Mouse (Mus musculus): ENCODE results near the gene Sstr2. TPM values are rescaled to one million over a fixed set of nuclear protein-coding genes. Genes with fewer than 3 reads are reported as not detected.
"Not testable (repeated sequence)": the region's sequence is repeated elsewhere in the genome, so short reads cannot be mapped to it uniquely, and the experiment has no call there.

Sstr2 gene
- polyA plus RNA-seq, 1 experiment from 2014 or later: 1.1 TPM

DNA sequence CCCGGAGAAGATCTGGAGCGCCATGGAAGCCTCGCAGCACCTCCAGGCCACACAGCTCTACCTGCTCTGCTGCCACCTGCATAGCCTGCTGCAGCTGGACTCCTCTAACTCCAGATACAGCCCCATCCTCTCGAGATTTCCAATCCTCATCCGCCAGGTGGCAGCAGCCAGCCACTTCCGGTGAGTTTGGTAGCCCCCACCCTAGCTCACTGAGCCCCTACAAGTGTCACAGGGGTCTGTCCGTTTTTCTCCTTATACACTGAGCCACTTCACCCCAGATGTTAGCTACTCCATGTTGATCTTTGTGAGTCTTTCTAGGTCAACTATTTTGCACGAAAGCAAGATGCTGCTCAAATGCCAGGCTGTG, 32.7 kb downstream of the Sstr2 start:
- Histone ChIP-seq H3K36me3 (peaks cover 55% of the 10 kb centered on the region), H3K4me3 (no peak overlapping the region), H3K9me3 (no peaks in the 10 kb centered on the region), H3K4me1 (peaks cover 31% of the 10 kb centered on the region), H3K27me3 (ENCODE audit: insufficient read depth, poor library complexity, severe bottlenecking) (no peaks in the 10 kb centered on the region; the same call in 1 of the 2 replicates), H3K27ac (no peak overlapping the region)
- WGBS: 49% methylated on average over 8 of the region's 8 CpGs
- no peak for DNase-seq (ENCODE audit: low spot score)

DNA sequence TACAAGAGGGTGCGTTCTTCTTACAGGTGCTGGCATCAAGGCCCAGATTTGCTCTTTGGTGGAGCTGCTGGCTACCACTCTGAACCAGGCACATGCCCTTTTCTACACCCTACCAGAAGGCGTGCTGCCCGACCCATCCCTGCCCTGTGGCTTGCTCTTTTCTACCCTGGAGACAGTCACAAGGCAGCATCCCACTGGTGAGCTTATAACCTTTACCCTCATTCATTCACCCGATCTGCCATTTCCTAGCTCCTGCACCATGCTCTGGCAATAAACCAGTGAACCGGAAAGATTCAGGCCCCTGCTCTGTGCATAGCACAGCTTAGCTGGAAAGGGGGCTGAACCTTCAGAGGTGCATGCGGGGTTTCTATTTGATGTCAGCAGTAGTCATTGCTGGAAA, 33.4 kb downstream of the Sstr2 start:
- WGBS: 90% methylated on average over 6 of the region's 6 CpGs
- Histone ChIP-seq H3K4me3 (no peak overlapping the region), H3K4me1 (peaks cover 31% of the 10 kb centered on the region), H3K27me3 (ENCODE audit: insufficient read depth, poor library complexity, severe bottlenecking) (no peaks in the 10 kb centered on the region), H3K27ac (no peak overlapping the region), H3K36me3 (peaks cover 61% of the 10 kb centered on the region), H3K9me3 (no peaks in the 10 kb centered on the region)
- no peak for DNase-seq (ENCODE audit: low spot score)

DNA sequence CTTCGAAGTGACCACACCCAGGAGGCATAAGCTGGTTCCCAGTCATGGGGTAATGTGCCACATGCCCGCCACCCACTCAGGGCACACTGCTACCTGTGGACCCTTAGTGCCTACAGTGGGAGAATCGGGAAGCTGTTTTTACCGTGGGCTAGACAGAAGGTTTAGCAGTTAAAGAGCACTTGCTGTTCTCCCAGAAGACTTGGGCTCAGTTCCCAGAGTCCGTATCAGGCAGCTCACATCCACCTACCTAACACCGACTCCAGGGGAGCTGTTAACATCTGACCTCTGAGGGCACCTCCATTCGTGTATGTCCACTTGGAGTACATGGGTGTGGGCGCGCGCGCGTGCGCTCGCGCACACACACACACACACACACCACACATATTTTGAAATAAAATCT, 35.0 kb downstream of the Sstr2 start:
- no peak for DNase-seq (ENCODE audit: low spot score)
- 92% methylated on average over 15 of the region's 15 CpGs for WGBS
- H3K27me3 ChIP-seq (ENCODE audit: insufficient read depth, poor library complexity, severe bottlenecking): no peaks in the 10 kb centered on the region
- no peak overlapping the region for H3K4me3 ChIP-seq
- H3K27ac ChIP-seq: no peak overlapping the region
- no peaks in the 10 kb centered on the region for H3K9me3 ChIP-seq
- peaks cover 18% of the 10 kb centered on the region for H3K4me1 ChIP-seq
- peaks cover 77% of the 10 kb centered on the region for H3K36me3 ChIP-seq

DNA sequence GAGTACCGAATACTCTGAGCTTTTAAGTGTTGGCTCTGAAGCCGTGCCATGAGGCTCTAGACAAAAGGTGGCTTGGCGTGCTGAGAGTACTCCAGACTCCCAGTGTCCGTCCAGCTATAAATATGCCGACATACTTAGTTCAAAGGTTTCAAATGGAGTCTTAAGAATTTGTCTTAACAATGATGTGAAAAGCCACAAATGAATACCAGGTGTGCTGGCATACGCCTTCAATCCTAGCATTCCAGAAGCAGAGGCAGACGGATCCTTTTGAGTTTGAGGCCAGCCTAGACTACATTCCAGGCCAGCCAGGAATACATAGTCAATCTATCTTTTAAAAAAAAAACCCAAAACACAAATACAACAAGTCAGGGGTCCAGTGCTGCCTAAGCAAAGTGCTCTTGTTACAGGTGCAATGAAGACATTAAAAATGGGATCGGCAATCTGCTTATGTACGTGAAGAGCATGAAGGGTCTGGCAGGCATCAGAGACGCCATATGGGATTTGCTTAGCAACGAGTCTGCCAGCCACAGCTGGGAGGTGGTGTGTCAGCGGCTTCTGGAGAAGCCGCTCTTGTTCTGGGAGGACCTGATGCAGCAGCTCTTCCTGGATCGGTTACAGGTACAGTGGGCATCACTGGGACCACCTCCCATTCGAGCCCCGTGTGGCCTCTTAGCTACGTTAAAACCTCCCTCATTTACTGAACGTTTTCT, 35.6 kb downstream of the Sstr2 start:
- no peak overlapping the region for H3K27ac ChIP-seq
- no peak for DNase-seq (ENCODE audit: low spot score)
- no peak overlapping the region for H3K4me3 ChIP-seq
- H3K27me3 ChIP-seq (ENCODE audit: insufficient read depth, poor library complexity, severe bottlenecking): no peaks in the 10 kb centered on the region
- peaks cover 83% of the 10 kb centered on the region for H3K36me3 ChIP-seq
- peaks cover 16% of the 10 kb centered on the region for H3K4me1 ChIP-seq
- whole genome bisulfite sequencing: 85% methylated on average over 18 of the region's 18 CpGs
- no peaks in the 10 kb centered on the region for H3K9me3 ChIP-seq

DNA sequence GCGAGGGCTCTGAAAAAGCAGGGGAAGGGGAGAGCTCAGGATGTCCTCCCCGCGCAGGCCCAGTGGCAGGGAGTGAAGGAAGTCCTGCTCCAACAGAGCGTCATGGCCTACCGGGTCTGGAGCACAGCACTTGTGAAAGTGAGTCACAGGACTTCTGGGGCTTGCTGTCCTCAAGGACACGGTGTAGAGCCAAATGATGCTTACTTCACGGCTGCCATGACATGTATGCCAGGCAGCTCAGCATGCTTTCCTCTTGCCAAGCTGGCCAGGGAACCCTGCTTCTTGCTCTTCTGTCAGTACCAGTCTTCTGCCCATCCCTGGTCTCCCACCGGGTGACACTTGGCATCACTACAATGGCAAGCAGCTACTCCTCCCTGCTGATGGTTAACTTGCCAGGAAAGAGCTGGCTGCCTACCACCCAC, 37.4 kb downstream of the Sstr2 start:
- Histone ChIP-seq H3K4me3 (no peak overlapping the region), H3K4me1 (peaks cover 9% of the 10 kb centered on the region), H3K9me3 (no peaks in the 10 kb centered on the region), H3K36me3 (peaks cover 100% of the 10 kb centered on the region), H3K27me3 (ENCODE audit: insufficient read depth, poor library complexity, severe bottlenecking) (no peaks in the 10 kb centered on the region), H3K27ac (no peak overlapping the region)
- 93% methylated on average over 8 of the region's 8 CpGs for WGBS
- no peak for DNase-seq (ENCODE audit: low spot score)

DNA sequence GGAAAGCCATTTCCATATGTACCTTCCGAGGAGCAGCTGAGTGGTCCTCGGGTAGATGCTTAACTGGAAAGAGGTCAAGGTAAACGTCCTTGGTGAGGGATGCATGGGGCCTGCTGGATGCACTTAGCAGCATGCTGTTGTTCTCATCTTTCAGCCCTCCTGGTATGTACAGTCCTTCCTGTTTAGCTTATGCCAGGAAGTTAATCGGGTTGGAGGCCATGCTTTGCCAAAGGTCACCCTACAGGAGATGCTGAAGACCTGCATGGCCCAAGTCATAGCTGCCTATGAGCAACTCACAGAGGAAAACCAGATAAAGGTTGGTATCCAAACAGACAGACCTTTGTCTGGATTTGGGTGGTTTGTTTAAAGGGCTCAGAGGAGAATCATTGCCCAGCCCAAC, 38.1 kb downstream of the Sstr2 start:
- no peaks in the 10 kb centered on the region for H3K9me3 ChIP-seq
- H3K4me1 ChIP-seq: peaks cover 4% of the 10 kb centered on the region; the same call in 1 of the 2 replicates
- H3K4me3 ChIP-seq: no peak overlapping the region
- H3K27ac ChIP-seq: no peak overlapping the region
- no peaks in the 10 kb centered on the region for H3K27me3 ChIP-seq (ENCODE audit: insufficient read depth, poor library complexity, severe bottlenecking)
- 74% methylated on average over 4 of the region's 4 CpGs for WGBS
- DNase-seq (ENCODE audit: low spot score): no peak
- peaks cover 100% of the 10 kb centered on the region for H3K36me3 ChIP-seq

DNA sequence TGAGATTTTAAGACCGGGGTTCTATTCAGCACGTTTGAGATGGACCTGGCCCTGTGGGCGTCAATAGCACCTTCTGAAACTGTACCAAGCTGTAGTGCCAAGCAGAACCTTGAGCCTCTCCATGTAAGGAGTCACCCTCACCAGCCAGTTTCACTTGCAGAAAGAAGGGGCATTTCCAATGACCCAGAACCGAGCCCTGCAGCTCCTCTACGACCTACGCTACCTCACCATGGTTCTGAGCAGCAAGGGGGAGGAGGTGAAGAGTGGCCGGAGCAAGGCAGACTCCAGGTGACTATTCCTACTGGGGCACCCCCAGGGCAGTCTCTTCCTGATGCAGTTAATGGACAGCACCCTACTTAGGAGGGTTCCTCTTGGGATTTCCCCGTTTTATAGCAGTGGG, 39.2 kb downstream of the Sstr2 start:
- Histone ChIP-seq H3K4me3 (no peak overlapping the region), H3K4me1 (peaks cover 4% of the 10 kb centered on the region; the same call in 1 of the 2 replicates), H3K27me3 (ENCODE audit: insufficient read depth, poor library complexity, severe bottlenecking) (no peaks in the 10 kb centered on the region), H3K27ac (no peak overlapping the region), H3K9me3 (no peaks in the 10 kb centered on the region), H3K36me3 (peaks cover 99% of the 10 kb centered on the region)
- 91% methylated on average over 8 of the region's 8 CpGs for WGBS
- DNase-seq (ENCODE audit: low spot score): no peak

DNA sequence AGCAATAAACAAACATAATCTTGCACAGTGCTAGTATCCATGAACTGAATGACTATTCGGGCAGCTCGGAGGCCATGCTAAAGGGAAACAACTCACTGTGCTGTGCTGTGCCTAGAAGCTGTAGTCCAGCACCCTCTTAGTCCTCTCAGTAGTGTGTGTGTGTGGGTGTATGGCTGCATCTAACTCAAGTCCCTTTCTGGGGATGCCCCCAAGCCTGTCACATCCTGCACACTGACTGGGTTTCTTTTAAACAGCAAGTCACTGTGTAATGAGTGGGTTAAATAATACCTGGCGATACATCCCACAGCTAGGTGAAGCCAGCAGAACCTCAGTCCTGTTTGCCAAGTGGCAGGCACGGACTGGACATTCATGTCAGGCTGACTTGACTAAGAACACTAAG, 39.6 kb downstream of the Sstr2 start:
- no peak for DNase-seq (ENCODE audit: low spot score)
- 87% methylated on average over 4 of the region's 4 CpGs for WGBS
- no peaks in the 10 kb centered on the region for H3K27me3 ChIP-seq (ENCODE audit: insufficient read depth, poor library complexity, severe bottlenecking)
- H3K4me3 ChIP-seq: no peak overlapping the region
- no peaks in the 10 kb centered on the region for H3K9me3 ChIP-seq
- H3K27ac ChIP-seq: no peak overlapping the region
- peaks cover 99% of the 10 kb centered on the region for H3K36me3 ChIP-seq
- H3K4me1 ChIP-seq: peaks cover 4% of the 10 kb centered on the region; the same call in 1 of the 2 replicates

DNA sequence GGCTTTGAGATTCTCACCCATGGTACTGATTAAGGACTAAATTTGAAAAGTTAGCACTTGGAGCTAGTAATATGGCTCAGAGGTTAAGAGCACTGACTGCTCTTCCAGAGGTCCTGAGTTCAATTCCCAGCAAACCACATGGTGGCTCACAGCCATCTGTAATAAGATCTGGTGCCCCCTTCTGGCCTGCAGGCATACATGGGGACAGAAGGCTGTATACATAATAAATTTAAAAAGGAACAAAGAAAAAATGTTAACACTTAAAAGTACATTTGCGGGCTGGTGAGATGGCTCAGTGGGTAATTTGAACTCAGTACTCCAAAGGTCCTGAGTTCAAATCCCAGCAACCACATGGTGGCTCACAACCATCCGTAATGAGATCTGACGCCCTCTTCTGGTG, 41.1 kb downstream of the Sstr2 start:
- H3K27ac ChIP-seq; H3K27me3 ChIP-seq (ENCODE audit: insufficient read depth, poor library complexity, severe bottlenecking); H3K4me3 ChIP-seq; H3K4me1 ChIP-seq; DNase-seq (ENCODE audit: low spot score); H3K9me3 ChIP-seq: not testable (repeated sequence)
- H3K36me3 ChIP-seq: peaks cover 92% of the 10 kb centered on the region
- WGBS: 94% methylated on average over 3 of the region's 3 CpGs

DNA sequence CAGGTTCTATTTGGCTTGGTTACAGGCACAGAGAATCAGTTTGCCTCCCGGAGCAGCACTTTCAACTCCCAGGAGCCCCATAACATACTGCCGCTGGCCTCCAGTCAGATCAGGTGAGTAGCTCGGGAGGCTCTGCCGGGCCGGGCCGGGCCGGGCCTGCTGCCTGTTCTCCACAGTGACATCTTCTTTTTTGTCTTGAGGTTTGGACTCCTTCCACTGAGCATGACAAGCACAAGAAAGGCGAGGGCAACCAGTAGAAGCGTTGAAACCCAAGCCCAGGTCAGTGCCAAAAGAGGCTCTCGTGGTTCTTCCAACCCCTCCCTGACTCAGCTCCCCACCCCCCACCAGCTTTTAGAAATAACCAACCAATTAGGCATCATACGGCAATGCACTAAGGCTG, 41.8 kb downstream of the Sstr2 start:
- Histone ChIP-seq H3K27ac (no peak overlapping the region), H3K27me3 (ENCODE audit: insufficient read depth, poor library complexity, severe bottlenecking) (no peaks in the 10 kb centered on the region), H3K4me3 (no peak overlapping the region), H3K9me3 (no peaks in the 10 kb centered on the region), H3K36me3 (peaks cover 84% of the 10 kb centered on the region), H3K4me1 (peaks cover 4% of the 10 kb centered on the region; the same call in 1 of the 2 replicates)
- no peak for DNase-seq (ENCODE audit: low spot score)
- WGBS: 92% methylated on average over 11 of the region's 11 CpGs

DNA sequence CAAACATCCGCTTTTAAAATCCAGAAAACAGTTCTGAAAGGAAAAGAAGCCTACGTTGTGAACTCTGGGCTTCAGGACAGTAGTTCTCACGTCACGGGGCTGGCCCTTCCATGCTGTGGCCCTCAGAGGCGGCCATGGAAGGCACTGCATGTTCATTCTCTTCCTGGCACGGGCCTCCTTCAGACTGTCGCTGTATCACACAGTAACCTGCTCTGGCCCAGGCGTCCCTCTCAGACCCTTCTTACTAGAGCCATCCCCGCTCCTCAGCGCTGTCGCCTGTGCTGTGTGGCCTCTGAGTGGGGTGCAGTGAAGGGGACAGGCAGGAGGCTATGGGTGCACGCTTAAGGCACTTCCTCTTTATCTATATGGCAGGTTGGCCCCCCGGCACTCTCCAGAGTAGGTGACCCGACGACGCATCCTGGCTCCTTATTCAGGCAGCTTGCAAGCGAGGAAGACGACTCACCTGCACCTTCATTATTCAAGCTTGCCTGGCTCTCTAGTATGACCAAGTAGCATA, 42.8 kb downstream of the Sstr2 start:
- Histone ChIP-seq H3K36me3 (peaks cover 75% of the 10 kb centered on the region), H3K27ac (no peak overlapping the region), H3K27me3 (ENCODE audit: insufficient read depth, poor library complexity, severe bottlenecking) (no peaks in the 10 kb centered on the region), H3K9me3 (no peaks in the 10 kb centered on the region), H3K4me1 (peaks cover 5% of the 10 kb centered on the region), H3K4me3 (no peak overlapping the region)
- no peak for DNase-seq (ENCODE audit: low spot score)
- WGBS: 88% methylated on average over 18 of the region's 18 CpGs

DNA sequence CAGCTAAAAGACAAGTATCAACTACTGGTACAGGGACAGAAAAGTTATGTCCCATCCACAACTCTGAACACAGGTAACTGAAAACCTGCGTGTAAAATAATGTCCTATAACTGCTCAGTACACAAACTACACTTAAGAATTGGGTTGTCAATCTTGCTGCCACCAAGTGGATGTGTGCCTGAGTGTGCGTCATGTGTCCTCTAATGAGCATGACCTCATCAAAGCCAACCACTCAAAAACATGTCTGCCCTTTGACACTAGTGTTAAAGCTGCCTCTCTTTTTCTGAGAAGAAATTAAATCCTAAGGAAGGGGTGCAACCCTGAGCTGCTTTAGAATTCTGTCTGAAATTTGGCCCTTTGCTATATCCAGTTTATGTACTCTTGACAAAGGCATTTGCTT, 45.1 kb downstream of the Sstr2 start:
- peaks cover 25% of the 10 kb centered on the region for H3K4me1 ChIP-seq
- no peaks in the 10 kb centered on the region for H3K27me3 ChIP-seq (ENCODE audit: insufficient read depth, poor library complexity, severe bottlenecking)
- 74% methylated on average over 2 of the region's 2 CpGs for WGBS
- H3K9me3 ChIP-seq: no peaks in the 10 kb centered on the region
- H3K27ac ChIP-seq: no peak overlapping the region
- H3K36me3 ChIP-seq: peaks cover 59% of the 10 kb centered on the region
- no peak overlapping the region for H3K4me3 ChIP-seq
- DNase-seq (ENCODE audit: low spot score): no peak

DNA sequence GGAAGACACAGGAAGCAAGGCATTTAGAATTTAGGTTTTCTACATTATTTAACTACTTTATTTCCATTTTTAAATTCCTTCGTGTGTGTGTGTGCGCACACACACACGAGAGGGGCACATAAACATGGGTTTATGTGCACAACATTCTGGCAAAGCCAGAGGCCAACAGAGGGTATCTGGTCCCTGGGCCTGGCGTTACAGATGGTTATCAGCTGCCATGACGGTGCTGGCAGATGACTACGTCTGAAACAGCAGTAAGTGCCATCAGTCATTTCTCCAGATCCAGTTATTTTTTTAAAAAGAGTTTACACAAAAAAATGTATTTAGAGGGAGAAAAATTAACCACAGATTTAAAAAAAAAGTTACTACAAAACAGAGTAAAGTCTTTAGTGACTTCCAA, 47.1 kb downstream of the Sstr2 start:
- H3K4me1 ChIP-seq: peaks cover 27% of the 10 kb centered on the region
- no peak overlapping the region for H3K4me3 ChIP-seq
- H3K27ac ChIP-seq: no peak overlapping the region
- DNase-seq (ENCODE audit: low spot score): no peak
- 68% methylated on average over 6 of the region's 6 CpGs for WGBS
- H3K36me3 ChIP-seq: peaks cover 56% of the 10 kb centered on the region
- H3K27me3 ChIP-seq (ENCODE audit: insufficient read depth, poor library complexity, severe bottlenecking): no peaks in the 10 kb centered on the region
- no peaks in the 10 kb centered on the region for H3K9me3 ChIP-seq

DNA sequence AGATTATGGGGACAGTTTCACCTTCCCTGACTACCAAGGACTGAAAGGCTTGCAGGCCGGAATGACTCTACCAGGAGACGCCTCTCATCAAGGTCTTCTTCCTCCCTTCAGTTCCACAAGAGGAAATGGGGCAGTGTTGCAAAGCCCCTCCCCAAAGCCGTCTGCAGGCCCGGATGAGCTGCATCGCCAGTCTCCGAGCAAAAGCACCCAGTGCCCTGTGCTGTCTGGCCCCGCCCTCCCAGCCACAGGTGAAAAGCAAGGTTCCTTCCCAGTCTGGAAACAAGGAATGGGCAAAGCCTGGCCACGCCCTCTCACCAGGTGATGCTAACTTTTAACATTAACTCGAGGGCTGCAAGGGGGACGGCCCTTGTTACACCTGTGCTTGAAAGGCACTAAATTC, 47.5 kb downstream of the Sstr2 start:
- Histone ChIP-seq H3K9me3 (no peaks in the 10 kb centered on the region), H3K27me3 (ENCODE audit: insufficient read depth, poor library complexity, severe bottlenecking) (no peaks in the 10 kb centered on the region), H3K4me1 (peaks cover 27% of the 10 kb centered on the region), H3K4me3 (no peak overlapping the region), H3K27ac (no peak overlapping the region), H3K36me3 (peaks cover 56% of the 10 kb centered on the region)
- 60% methylated on average over 10 of the region's 10 CpGs for WGBS
- DNase-seq (ENCODE audit: low spot score): no peak
